Mouse (Mus musculus): ENCODE measurements at regions not wholly inside any gene's neighbourhood (a gene's known extent, or its start where the extent isn't known, plus 50 kb on each side); places are given as distances from the start of the nearest gene placed in this dataset.

DNA sequence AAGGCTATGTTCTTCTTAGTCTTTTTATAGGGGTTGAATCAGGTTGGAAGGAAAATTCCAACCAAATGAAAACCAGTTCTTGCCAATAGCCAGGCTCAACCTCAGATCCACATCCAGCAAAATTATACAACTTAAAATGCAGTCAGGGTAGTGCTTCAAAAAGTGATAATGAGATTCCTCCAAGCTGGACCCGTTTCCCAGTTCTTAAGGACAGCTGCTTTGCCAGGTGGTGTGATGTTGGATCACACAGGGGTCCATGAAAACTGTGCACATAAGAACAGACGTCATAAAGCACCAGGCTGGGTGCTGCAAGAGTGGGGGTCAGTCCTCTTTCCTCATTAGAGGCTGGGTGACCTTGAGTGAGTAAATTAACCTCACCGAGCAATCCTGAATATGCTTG, 253.9 kb downstream of the Qdpr start:
- no peak for ATAC-seq (ENCODE audit: insufficient read depth, low FRiP score, low read depth)
- no peaks in the 10 kb centered on the region for H3K9me3 ChIP-seq
- H3K4me3 ChIP-seq (replicated peaks), result no peak overlapping the region
- WGBS, result 53% methylated on average over 3 of the region's 3 CpGs
- no peaks in the 10 kb centered on the region for H3K27me3 ChIP-seq (replicated peaks)
- H3K27ac ChIP-seq, result no peak overlapping the region
- H3K36me3 ChIP-seq, result no peaks in the 10 kb centered on the region
- H3K4me2 ChIP-seq, result no peak overlapping the region
- no peak overlapping the region for H3K9ac ChIP-seq
- H3K4me1 ChIP-seq, result no peaks in the 10 kb centered on the region

DNA sequence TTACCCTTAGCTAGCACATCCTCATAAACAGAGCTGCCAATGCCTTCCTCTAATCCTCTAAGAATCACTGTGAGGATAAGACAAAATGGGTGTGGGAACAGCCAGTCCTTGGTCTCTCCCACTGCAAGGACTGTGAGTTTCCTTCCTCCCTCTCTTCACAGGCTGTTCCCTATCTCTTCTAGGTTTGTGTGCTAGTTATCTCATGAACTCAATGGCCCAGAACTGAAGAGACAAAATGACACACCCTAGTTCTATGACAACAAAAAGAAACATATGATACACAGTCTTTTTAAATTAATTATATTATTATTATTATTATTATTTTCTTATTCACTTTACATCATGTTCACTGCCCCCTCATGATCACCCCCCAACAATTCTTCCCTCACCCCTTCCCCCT, 257.7 kb downstream of the Qdpr start:
- H3K9me3 ChIP-seq, result no peaks in the 10 kb centered on the region
- no peaks in the 10 kb centered on the region for H3K4me1 ChIP-seq
- no peak overlapping the region for H3K27ac ChIP-seq
- ATAC-seq (ENCODE audit: insufficient read depth, low FRiP score, low read depth), result no peak
- H3K27me3 ChIP-seq (replicated peaks), result no peaks in the 10 kb centered on the region
- H3K9ac ChIP-seq, result no peak overlapping the region
- H3K36me3 ChIP-seq, result no peaks in the 10 kb centered on the region
- no peak overlapping the region for H3K4me3 ChIP-seq (replicated peaks)
- no peak overlapping the region for H3K4me2 ChIP-seq

DNA sequence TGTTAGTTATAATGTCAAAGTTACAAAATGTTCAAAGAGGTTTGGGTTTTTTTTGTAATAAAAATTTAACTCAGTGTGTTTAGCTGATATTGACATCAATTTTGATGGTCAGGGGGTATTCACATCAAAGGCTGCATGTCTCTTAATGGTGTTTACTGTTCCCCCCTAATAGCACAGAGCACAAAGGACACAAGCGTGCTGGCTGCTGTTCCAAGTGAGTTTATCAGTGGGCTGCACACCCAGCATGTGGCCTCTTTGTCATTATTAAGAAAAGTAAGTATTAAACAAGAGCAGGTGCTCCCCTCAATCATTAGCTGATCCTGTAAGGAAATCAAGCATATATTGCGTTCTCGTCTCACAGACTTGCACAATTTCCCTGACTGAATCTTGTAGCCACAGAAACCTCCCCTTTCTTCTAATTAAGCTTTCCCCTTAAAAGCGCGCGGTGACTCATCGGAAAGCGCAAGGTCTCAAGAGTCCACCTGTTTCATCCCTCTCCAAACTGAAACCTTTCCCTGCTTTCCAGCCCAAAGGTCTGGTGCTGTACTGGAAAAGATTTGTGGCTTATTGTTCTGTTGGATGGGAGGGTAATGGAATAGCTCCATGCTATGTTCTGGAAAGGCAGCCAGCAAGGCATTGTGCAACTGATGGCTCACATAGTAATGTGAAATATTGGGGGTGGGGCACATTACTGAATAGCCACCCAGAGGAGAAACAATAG, 276.8 kb downstream of the Qdpr start:
- no peak overlapping the region for H3K9ac ChIP-seq
- H3K27me3 ChIP-seq (replicated peaks), result no peaks in the 10 kb centered on the region
- H3K36me3 ChIP-seq, result no peaks in the 10 kb centered on the region
- 61% methylated on average over 8 of the region's 8 CpGs for WGBS
- no peaks in the 10 kb centered on the region for H3K9me3 ChIP-seq
- H3K4me1 ChIP-seq, result no peaks in the 10 kb centered on the region
- H3K4me2 ChIP-seq, result no peak overlapping the region
- ATAC-seq (ENCODE audit: insufficient read depth, low FRiP score, low read depth), result no peak
- no peak overlapping the region for H3K4me3 ChIP-seq (replicated peaks)
- no peak overlapping the region for H3K27ac ChIP-seq

DNA sequence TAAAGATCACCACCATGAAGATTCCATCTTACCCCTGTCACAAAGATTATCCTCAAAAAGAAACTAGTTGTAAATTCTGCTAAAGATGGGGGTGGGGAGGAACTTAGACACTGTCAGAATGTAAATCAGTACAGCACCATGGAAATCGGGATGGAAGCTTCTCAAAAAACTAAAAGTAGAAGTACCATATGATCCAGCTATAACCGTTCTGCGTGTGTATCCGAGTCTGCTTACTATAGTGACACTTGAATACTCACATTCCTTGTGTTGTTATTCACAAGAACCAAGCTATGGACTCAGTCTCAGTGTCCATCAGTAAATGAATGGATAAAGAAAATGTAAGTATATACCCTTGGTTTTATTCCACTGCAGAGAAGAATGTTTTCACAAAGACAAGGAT, 290.8 kb downstream of the Qdpr start:
- WGBS, result 92% methylated on average over 4 of the region's 4 CpGs
- no peak overlapping the region for H3K4me3 ChIP-seq (replicated peaks)
- H3K27ac ChIP-seq, result no peak overlapping the region
- no peaks in the 10 kb centered on the region for H3K9me3 ChIP-seq
- no peaks in the 10 kb centered on the region for H3K36me3 ChIP-seq
- ATAC-seq (ENCODE audit: insufficient read depth, low FRiP score, low read depth), result no peak
- no peak overlapping the region for H3K4me2 ChIP-seq
- no peak overlapping the region for H3K9ac ChIP-seq
- no peaks in the 10 kb centered on the region for H3K27me3 ChIP-seq (replicated peaks)
- no peaks in the 10 kb centered on the region for H3K4me1 ChIP-seq

DNA sequence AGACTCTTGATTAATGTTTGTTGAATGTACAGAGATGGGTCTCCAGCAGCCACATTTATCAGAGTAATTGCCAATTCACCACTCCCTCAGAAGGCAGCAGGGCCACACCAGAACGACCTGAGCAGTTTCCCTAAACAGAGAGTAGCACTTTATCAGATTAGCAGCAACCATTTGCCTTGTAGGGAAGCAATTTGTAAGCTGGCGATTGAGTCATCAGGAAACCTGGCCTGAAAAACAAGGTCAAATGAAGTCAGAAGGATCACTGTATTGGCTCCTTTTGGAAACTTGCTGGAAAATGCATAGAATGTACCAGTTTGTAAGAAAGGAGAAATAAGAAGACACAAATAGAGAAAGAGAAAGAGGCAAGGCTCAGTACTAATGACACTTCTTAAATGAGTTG, 295.1 kb downstream of the Qdpr start:
- Histone ChIP-seq H3K27me3 (replicated peaks) (no peaks in the 10 kb centered on the region), H3K4me1 (no peaks in the 10 kb centered on the region), H3K4me3 (replicated peaks) (no peak overlapping the region), H3K27ac (no peak overlapping the region), H3K4me2 (no peak overlapping the region), H3K36me3 (no peaks in the 10 kb centered on the region), H3K9ac (no peak overlapping the region), H3K9me3 (no peaks in the 10 kb centered on the region)
- no peak for ATAC-seq (ENCODE audit: insufficient read depth, low FRiP score, low read depth)
- 33% methylated on average over 2 of the region's 2 CpGs for WGBS

DNA sequence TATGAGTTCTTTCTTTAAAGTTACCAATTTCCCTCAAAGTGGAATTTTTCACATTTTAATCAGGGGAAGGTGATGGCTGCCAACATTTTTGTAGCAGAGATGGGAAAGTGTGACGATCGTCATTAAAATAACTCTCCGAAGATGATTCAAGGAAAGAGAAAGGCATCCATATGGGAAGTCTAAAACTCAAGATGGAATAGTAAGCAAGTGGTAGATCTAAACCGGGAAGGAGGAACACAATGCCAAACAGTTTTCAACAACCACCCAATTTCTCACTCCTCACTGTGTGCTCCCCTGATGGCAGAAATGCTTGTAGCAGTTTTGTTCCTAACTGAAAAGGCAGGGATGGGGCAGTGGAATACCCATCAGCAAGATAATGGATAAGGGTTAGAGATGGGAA, 305.9 kb downstream of the Qdpr start:
- Histone ChIP-seq H3K27me3 (replicated peaks) (no peaks in the 10 kb centered on the region), H3K36me3 (no peaks in the 10 kb centered on the region), H3K4me1 (no peaks in the 10 kb centered on the region), H3K4me3 (replicated peaks) (no peak overlapping the region), H3K9me3 (no peaks in the 10 kb centered on the region), H3K27ac (no peak overlapping the region), H3K9ac (no peak overlapping the region), H3K4me2 (no peak overlapping the region)
- no peak for ATAC-seq (ENCODE audit: insufficient read depth, low FRiP score, low read depth)
- WGBS, result 91% methylated on average over 4 of the region's 4 CpGs

DNA sequence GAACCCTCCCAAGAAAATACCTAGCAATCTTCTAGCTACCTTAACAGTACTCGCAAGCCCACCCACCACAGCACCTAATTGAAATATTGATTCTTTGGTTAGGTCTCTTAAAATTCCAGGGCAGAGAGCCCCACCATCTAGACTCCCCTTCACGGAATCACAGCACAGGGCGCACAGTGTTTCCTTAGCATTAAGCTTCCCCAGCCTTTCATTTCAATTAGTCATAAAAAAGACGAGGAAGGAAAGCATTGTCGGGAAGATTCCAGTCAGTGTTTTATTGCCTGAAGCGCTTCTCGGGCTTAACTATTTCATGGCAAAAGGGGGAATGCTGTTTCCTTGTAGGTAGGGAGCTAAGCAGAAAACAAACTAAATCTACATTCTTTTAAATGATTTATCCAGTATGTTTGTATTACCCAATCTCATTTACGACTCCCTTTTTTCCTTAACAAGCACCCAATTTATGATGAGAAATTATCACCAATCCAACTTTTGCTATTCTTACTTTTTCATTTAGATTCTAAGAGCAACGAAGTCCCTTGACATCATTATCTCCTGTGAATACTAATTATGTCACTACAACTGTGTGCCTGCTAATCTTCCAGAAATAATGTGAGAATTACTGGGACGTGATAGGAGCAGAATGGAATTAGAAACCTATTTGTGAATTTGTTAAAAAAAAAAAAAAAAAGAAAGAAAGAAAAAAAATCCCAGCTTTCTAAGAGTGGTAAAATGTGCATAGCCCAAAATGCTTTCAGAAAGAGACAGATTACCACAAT, 312.6 kb downstream of the Qdpr start:
- no peak overlapping the region for H3K4me2 ChIP-seq
- H3K4me3 ChIP-seq (replicated peaks), result no peak overlapping the region
- no peaks in the 10 kb centered on the region for H3K27me3 ChIP-seq (replicated peaks)
- no peak overlapping the region for H3K9ac ChIP-seq
- no peaks in the 10 kb centered on the region for H3K4me1 ChIP-seq
- no peaks in the 10 kb centered on the region for H3K36me3 ChIP-seq
- 41% methylated on average over 10 of the region's 10 CpGs for WGBS
- ATAC-seq (ENCODE audit: insufficient read depth, low FRiP score, low read depth), result no peak
- H3K27ac ChIP-seq, result no peak overlapping the region
- no peaks in the 10 kb centered on the region for H3K9me3 ChIP-seq

DNA sequence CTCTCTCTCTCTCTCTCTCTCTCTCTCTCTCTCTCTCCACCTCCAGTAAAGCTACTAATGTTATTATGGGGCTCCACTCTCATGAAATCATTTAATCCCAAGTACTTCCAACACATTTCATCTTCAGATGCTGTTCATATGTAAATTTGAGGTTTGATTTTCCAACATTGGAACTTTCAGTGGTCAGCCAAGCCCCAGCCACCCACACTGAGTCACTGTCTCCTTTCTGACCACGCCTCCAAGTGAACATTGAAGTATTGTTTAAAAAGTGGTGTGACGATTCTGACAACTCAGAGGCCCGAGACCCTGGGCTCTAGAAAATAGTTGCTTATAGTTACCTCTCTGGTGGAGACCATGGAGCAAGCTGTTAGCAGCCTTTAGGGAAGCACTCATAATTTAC, 313.3 kb downstream of the Qdpr start:
- H3K4me2 ChIP-seq, result no peak overlapping the region
- no peaks in the 10 kb centered on the region for H3K27me3 ChIP-seq (replicated peaks)
- no peak for ATAC-seq (ENCODE audit: insufficient read depth, low FRiP score, low read depth)
- no peak overlapping the region for H3K9ac ChIP-seq
- no peaks in the 10 kb centered on the region for H3K36me3 ChIP-seq
- 41% methylated on average over 3 of the region's 3 CpGs for WGBS
- no peak overlapping the region for H3K4me3 ChIP-seq (replicated peaks)
- H3K27ac ChIP-seq, result no peak overlapping the region
- no peaks in the 10 kb centered on the region for H3K9me3 ChIP-seq
- no peaks in the 10 kb centered on the region for H3K4me1 ChIP-seq

DNA sequence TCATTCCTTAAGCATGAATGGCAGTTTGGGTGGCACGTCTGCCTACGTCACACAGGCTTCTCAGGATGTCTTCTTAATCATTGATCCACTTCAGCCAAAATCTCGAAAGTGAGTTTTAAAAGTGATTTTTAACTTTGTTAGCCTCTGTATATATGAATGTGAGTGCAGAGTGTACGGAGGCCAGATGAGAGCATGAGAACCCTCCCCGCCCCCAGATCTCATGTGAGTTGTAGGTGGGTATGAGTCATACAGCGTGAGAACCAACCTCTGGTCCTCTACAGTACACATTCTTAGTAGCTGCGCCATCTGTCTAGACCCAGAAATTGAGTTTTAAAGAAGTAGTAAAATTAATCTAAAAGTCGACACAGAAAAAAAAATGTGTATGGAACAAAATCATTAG, 322.1 kb downstream of the Qdpr start:
- no peak overlapping the region for H3K4me3 ChIP-seq (replicated peaks)
- 67% methylated on average over 8 of the region's 8 CpGs for WGBS

DNA sequence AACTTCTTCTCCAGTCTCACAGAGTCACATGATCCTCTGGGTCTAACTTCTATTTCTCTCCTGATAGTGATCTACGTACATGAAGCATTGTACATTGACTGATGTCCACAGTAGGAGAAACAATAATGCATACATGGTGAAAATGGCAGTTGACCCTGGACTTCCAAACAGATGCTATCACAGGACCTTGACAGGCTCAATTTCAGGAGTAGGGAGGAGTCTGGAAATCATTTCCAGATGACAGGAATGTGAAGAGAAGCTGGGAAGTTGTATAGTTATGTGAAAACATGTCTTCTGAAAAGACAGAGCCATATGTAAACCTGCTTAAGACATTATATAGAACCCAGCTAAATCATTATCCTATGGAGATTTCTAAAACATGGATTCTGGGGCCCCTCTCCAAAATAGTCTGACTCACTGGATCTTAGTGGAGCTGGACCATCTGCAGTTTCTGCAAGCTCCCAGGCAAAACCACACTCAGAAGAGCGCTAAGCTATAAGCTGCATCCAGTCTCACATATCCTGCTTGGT, 322.3 kb upstream of the Ldb2 start:
- Histone ChIP-seq H3K4me2 (no peak overlapping the region), H3K27me3 (replicated peaks) (no peaks in the 10 kb centered on the region), H3K4me3 (replicated peaks) (no peak overlapping the region), H3K9me3 (no peaks in the 10 kb centered on the region), H3K36me3 (no peaks in the 10 kb centered on the region), H3K9ac (no peak overlapping the region), H3K4me1 (no peaks in the 10 kb centered on the region), H3K27ac (no peak overlapping the region)
- 68% methylated on average over 2 of the region's 2 CpGs for WGBS
- ATAC-seq (ENCODE audit: insufficient read depth, low FRiP score, low read depth), result no peak

More for the DNA sequence above, 322.1 kb downstream of the Qdpr start:
- ATAC-seq (ENCODE audit: insufficient read depth, low FRiP score, low read depth), result no peak; the same call in 1 of the 2 replicates
- Histone ChIP-seq H3K9ac (no peak overlapping the region), H3K27me3 (replicated peaks) (no peaks in the 10 kb centered on the region), H3K36me3 (no peaks in the 10 kb centered on the region), H3K27ac (no peak overlapping the region), H3K4me2 (no peak overlapping the region), H3K4me1 (no peaks in the 10 kb centered on the region), H3K9me3 (no peaks in the 10 kb centered on the region)

DNA sequence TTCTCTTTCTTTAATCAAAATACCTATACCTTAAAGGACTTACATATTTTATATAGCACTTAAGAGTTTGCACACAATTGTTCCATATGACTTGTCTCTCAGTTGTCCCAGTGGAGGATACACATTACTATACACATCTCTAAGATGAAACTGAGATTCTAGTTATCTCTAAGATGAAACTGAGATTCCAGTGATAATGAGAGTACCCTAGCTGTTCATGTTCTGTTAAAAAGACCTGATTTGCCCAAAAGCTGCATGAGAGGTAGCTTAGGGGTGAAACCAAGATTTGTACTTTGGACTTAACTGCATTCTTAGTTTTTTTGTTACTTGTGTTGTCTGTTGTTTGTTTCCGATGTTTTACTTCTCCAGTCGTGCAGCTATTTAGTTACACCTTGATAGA, 320.3 kb upstream of the Ldb2 start:
- Histone ChIP-seq H3K9me3 (no peaks in the 10 kb centered on the region), H3K4me1 (no peaks in the 10 kb centered on the region), H3K27ac (no peak overlapping the region), H3K36me3 (no peaks in the 10 kb centered on the region), H3K9ac (no peak overlapping the region), H3K27me3 (replicated peaks) (no peaks in the 10 kb centered on the region), H3K4me2 (no peak overlapping the region), H3K4me3 (replicated peaks) (no peak overlapping the region)
- no peak for ATAC-seq (ENCODE audit: insufficient read depth, low FRiP score, low read depth)
- 89% methylated on average over 2 of the region's 2 CpGs for WGBS

DNA sequence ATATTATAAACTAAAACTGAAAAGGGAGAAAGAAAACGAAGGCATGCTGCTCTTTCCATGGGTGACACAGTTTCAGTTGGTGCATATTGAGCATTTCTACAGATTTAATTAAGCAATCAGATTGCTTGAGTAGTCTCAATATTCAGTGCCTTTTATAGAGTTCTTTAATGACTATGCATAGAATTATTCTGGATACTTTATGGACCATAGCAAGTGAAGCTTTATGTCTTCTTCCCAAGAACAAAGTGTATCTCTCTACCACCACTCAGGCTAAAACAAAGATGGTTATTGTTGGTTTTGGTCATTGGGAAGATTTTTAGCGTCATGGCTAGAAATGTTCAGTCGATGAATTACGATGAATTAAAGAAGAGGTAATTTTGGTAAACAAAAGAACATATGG, 311.8 kb upstream of the Ldb2 start:
- no peak overlapping the region for H3K27ac ChIP-seq
- no peaks in the 10 kb centered on the region for H3K9me3 ChIP-seq
- H3K27me3 ChIP-seq (replicated peaks), result no peaks in the 10 kb centered on the region
- no peaks in the 10 kb centered on the region for H3K36me3 ChIP-seq
- H3K9ac ChIP-seq, result no peak overlapping the region
- ATAC-seq (ENCODE audit: insufficient read depth, low FRiP score, low read depth), result no peak
- no peak overlapping the region for H3K4me2 ChIP-seq
- no peaks in the 10 kb centered on the region for H3K4me1 ChIP-seq
- 60% methylated on average over 4 of the region's 4 CpGs for WGBS
- no peak overlapping the region for H3K4me3 ChIP-seq (replicated peaks)

Data from stomach, embryonic 15.5 days (tissue).